Mouse (Mus musculus) bone marrow, adult 2 months (tissue): Measurements from ENCODE around the gene Lix1l. TPM values are rescaled to one million over a fixed set of nuclear protein-coding genes. Genes with fewer than 3 reads are reported as not detected.
"Not testable (repeated sequence)": the region's sequence is repeated elsewhere in the genome, so short reads cannot be mapped to it uniquely, and the experiment has no call there.

Source experiments
- H3K27ac ChIP-seq: fragments of 200-500 bp; 2 replicates; pipeline ENCODE4 v1.5.1; 2012; ENCODE audit warnings: low read depth, mild to moderate bottlenecking, control low read depth, inconsistent platforms, low read length; ENCODE audit not compliant: control insufficient read depth, poor library complexity, insufficient read depth
- H3K4me1 ChIP-seq: fragments of 200-500 bp; 2 replicates; pipeline ENCODE4 v1.6.1; 2011; ENCODE audit warnings: low read length; ENCODE audit not compliant: control insufficient read depth, insufficient read depth
- H3K4me3 ChIP-seq: fragments of 200-500 bp; replicated peaks from 2 replicates; pipeline ENCODE3; 2011; ENCODE audit warnings: mild to moderate bottlenecking, low read depth, low read length, control low read depth; ENCODE audit not compliant: control insufficient read depth
- CTCF ChIP-seq: fragments of 200-500 bp; IDR thresholded peaks from 2 replicates; pipeline ENCODE4 v1.5.1; 2011; ENCODE audit warnings: low read length, control low read depth; ENCODE audit not compliant: control insufficient read depth, insufficient read depth
- POLR2A ChIP-seq: fragments of 200-500 bp; IDR thresholded peaks from 2 replicates; pipeline ENCODE4 v1.6.1; 2011; ENCODE audit warnings: low read depth, mild to moderate bottlenecking, control low read depth, low read length, borderline replicate concordance; ENCODE audit not compliant: control insufficient read depth
- WGBS: fragments of 180-500 bp; shearing (Covaris S2); methylation state at CpG from one replicate; pipeline ENCODE4 v1.1.7; 2018; 5-methylcytosine and 5-hydroxymethylcytosine counted together
- polyA plus RNA-seq: library from polyadenylated mRNA; stranded (reverse); fragments of >200 nt; gene quantifications from 2 replicates; pipeline ENCODE4 v1.2.4, GENCODE M21; 2011; ENCODE audit warnings: low replicate concordance; ENCODE audit not compliant: missing spikeins, insufficient read depth, insufficient read length

Lix1l gene
- polyA plus RNA-seq, 1 experiment = 5.7 TPM

DNA sequence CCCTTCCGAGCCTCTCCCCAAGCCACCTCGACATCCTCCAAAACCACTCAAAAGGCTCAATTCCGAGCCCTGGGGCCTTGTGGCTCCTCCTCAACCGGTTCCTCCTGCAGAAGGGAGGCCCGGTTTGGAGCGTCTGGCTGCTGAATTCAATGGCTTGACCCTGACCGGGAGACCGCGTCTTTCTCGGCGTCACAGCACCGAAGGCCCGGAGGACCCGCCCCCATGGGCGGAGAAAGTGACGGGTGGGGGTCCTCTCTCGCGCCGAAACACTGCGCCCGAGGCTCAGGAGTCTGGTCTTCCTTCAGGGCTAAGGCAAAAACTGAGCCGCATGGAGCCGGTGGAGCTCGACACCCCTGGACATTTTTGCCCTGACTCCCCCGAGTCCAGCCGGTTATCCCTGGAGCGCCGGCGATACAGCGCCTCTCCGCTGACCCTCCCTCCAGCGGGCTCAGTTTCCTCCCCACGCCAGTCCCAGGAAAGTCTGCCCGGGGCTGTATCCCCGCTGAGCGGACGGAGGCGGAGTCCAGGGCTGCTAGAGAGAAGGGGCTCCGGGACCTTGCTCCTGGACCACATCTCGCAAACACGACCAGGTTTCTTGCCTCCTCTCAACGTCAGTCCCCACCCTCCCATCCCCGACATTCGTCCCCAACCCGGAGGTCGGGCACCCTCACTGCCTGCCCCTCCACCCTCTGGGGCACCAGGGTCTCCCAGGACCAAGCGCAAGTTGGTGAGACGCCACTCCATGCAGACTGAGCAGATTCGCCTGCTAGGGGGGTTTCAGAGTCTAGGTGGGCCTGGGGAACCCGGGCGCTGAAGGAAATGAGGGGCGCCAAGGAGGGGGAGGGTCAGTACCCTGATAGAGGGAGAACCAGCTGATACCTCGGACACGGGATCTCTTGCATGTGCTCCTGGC, 2.5 kb upstream of the Lix1l start:
- Histone ChIP-seq H3K4me3 (no peak overlapping the region), H3K27ac (no peak overlapping the region), H3K4me1 (peaks cover 1% of the 10 kb centered on the region; the same call in 1 of the 2 replicates)
- TF ChIP-seq POLR2A = no peak
- TF ChIP-seq CTCF = no peak
- 10% methylated on average over 54 of the region's 54 CpGs for WGBS

DNA sequence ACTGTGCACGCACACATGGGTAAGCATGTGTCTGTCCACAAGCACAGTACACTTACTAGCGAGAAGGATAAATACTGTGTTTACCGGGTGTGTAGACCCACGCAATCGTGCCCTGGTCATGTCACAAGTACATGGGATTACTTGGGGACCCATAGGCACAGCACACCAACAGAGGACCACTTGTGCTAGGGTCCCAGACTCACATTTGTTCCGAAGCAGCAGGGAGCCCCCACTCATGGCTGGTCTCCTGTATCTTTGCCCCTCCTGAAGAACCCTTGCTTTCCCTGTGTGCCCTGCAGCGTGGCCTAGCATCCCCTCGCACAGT, 1.9 kb upstream of the Lix1l start:
- 78% methylated on average over 8 of the region's 8 CpGs for WGBS
- H3K27ac ChIP-seq = no peak overlapping the region
- TF ChIP-seq POLR2A (no peak), CTCF (no peak)
- peaks cover 1% of the 10 kb centered on the region; the same call in 1 of the 2 replicates for H3K4me1 ChIP-seq
- no peak overlapping the region for H3K4me3 ChIP-seq

DNA sequence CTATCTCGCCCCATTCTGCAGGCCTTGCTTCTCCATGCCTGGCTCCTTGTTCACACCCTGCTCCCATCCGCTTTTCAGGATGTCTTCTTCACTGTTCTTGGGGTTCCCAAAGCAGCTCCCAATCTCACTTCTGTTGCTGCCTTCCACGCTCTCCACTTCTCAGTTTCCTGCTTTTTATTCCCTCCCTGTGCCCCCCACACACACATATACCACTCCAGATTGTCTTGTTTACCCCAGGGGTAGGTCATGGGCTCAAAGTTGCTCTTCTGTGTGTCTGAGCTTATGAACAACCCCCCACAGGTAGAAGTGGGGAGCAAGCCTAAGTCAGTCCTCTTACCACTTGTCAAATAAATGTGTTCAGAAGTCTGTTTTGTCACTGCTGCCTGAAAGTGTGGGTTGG, 1.5 kb upstream of the Lix1l start:
- TF ChIP-seq CTCF (no peak), POLR2A (no peak)
- Histone ChIP-seq H3K27ac (no peak overlapping the region), H3K4me1 (peaks cover 1% of the 10 kb centered on the region; the same call in 1 of the 2 replicates), H3K4me3 (no peak overlapping the region)
- WGBS = 89% methylated on average over 3 of the region's 3 CpGs

- H3K27ac ChIP-seq = peak overlapping the region; percentile 37; the same call in 1 of the 2 replicates
- 3% methylated on average over 40 of the region's 40 CpGs for WGBS
- TF ChIP-seq POLR2A = 0 out of 2 replicates have a peak, but pooled peaks have one; percentile 11
- no peak for TF ChIP-seq CTCF
- H3K4me3 ChIP-seq = peak overlapping the region; percentile 56
- peaks cover 1% of the 10 kb centered on the region; the same call in 1 of the 2 replicates for H3K4me1 ChIP-seq
These were observed 370 bp downstream of the Lix1l start for GRCm38 (mm10) chr3:96601251-96601787.

- no peak overlapping the region for H3K4me3 ChIP-seq
- TF ChIP-seq CTCF (no peak), POLR2A (no peak)
- H3K27ac ChIP-seq = no peak overlapping the region
- WGBS = 64% methylated on average over 10 of the region's 10 CpGs
- H3K4me1 ChIP-seq = peaks cover 1% of the 10 kb centered on the region; the same call in 1 of the 2 replicates
These were observed 1.2 kb downstream of the Lix1l start for GRCm38 (mm10) chr3:96601941-96602703.

DNA sequence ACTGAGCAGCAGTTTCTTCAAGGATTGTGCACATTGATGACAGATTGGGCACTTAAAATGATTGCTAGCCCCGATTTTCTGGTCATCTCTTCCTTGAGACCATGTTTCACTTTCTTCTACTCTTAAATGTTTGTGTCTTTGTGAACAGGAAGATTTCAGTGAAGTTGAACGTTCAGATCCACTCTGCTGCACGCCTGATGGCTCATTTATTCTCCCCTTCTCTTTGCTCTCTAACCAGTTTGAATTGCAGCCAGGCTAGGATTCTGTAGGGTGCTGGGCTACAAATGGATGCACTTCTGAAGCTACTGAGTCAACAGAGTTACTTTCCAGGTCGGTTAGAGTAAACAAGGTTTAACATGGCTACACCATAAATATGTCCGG, 1.7 kb downstream of the Lix1l start:
- 58% methylated on average over 5 of the region's 5 CpGs for WGBS
- H3K4me3 ChIP-seq = no peak overlapping the region
- peaks cover 1% of the 10 kb centered on the region; the same call in 1 of the 2 replicates for H3K4me1 ChIP-seq
- TF ChIP-seq POLR2A (no peak), CTCF (no peak)
- no peak overlapping the region for H3K27ac ChIP-seq

- 80% methylated on average over 5 of the region's 5 CpGs for WGBS
- no peak overlapping the region for H3K27ac ChIP-seq
- no peak overlapping the region for H3K4me3 ChIP-seq
- H3K4me1 ChIP-seq = 0 out of 2 replicates have a peak, but pooled peaks cover 1% of the 10 kb centered on the region
- TF ChIP-seq CTCF = no peak
- TF ChIP-seq POLR2A = no peak
These were observed 2.4 kb downstream of the Lix1l start for GRCm38 (mm10) chr3:96603311-96603710.

DNA sequence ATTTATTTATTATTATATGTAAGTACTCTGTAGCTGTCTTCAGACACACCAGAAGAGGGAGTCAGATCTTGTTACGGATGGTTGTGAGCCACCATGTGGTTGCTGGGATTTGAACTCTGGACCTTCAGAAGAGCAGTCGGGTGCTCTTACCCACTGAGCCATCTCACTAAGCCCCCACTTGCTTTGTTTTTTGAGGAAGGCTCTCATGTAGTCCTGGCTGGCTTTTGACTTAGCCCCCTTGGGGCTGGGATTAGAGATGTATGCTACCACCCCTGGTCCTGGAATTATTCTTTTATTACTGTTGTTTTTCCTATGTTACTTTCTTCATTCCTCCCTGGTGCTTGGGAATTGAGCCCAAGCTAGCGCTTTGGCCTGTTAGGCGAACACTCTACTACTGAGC, 5.1 kb downstream of the Lix1l start:
- H3K4me1 ChIP-seq, H3K27ac ChIP-seq, H3K4me3 ChIP-seq: not testable (repeated sequence)
- 85% methylated on average over 4 of the region's 4 CpGs for WGBS
